Mouse (Mus musculus): ENCODE measurements around the gene Anapc4.

The Anapc4 gene

DNA sequence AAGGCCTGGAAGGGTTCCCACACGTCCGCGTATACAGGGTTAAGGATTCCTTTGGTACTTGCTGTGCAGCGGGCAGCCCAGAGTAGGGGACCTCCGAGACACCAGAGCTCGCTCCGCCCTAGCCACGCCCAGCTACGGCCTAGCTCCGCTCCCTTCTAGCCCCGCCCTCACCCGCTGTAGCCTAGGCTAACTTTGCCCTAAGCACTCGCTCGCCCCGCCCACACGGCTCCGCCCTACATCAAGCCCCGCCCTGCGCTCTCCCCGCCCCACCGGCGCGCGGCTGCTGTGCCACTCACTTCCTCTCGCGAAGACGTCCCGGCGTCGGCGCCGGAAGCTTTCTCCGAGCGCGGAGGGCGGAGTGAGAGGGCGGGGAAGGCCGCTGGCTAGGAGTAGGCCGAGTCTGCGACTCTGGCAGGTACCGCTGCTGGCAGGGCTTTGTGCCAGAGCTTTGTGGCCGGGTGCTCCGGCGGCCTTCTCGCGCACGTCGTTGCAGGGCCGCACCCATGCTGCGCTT, at the start of gene Anapc4:
Anapc4 (plus strand) TSS at position 252 of the 514 bp plus-strand sequence.
- DNase-seq (ENCODE audit: low spot score in 2 of 2): peak; percentile 99 to 100

GRCm38 (mm10) chr5:52786556-52787322, 47.1 kb upstream of the Anapc4 start:
- no peak for DNase-seq (ENCODE audit: low spot score in 2 of 2)

GRCm38 (mm10) chr5:52793230-52793629, 40.6 kb upstream of the Anapc4 start:
- DNase-seq (ENCODE audit: low spot score in 2 of 2): no peak

DNA sequence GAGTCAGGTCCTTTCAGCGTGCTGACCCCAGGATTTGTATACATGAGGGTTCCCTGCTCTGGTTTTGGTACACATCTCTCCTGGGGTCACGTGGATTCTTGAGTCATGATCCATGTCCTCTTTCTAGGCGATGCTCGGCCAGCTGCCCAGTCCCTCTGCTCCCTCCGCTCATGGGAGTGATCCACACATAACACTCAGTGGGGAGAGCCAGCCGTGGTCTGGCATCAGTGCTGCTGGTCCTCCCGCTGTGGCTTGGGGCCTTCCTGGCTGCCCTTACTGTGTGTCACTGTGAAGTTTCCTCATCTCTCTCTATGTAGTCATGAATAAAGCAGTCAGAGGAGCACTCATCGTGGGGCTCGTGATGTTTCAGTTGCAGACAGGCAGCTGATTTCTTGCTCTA, 39.7 kb upstream of the Anapc4 start:
- DNase-seq (ENCODE audit: low spot score in 2 of 2): no peak

DNA sequence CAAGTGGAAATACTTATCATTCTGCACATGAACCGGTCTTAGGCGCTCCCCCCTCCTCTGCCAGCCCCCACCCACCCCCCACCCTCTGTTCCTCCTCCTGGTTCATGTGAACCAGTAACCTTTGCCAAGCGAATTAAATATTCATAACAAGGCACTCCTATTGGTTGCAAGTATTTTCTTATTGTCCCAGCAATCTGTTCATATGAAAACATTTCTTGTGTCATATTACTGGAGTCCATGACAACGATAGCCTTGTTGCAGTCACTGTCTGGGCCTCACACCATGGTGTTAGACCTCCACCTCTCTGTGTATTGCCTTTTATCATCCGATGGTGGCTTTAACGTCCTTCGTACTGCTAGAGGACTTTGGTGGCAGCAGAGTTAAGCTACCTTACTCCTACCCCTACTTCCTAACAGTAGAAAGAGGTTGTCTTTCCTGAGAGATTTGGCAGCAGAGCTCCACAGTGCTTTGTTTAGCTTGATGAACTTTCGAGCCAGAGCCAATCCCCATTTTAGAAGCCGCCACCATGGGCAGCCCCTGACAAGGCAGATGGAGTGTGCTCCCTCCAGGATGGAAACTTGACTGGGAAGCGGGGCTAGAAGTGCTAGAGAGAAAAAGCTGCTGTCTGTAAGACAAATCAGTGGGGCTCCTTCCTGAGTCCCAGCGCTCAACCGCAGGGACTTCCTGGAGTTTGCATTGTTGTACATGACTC, 34.4 kb upstream of the Anapc4 start:
- DNase-seq (ENCODE audit: low spot score in 2 of 2): no peak

GRCm38 (mm10) chr5:52805801-52806200, 28.0 kb upstream of the Anapc4 start:
- DNase-seq (ENCODE audit: low spot score in 2 of 2): no peak

- DNase-seq (ENCODE audit: low spot score in 2 of 2): no peak
Observed at GRCm38 (mm10) chr5:52806349-52806748, 27.5 kb upstream of the Anapc4 start.

- DNase-seq (ENCODE audit: low spot score in 2 of 2): no peak
Observed at GRCm38 (mm10) chr5:52807030-52807429, 26.8 kb upstream of the Anapc4 start.

GRCm38 (mm10) chr5:52810446-52810845, 23.4 kb upstream of the Anapc4 start:
- no peak for DNase-seq (ENCODE audit: low spot score in 2 of 2)

- DNase-seq (ENCODE audit: low spot score in 2 of 2): no peak
Observed at GRCm38 (mm10) chr5:52811056-52811455, 22.8 kb upstream of the Anapc4 start.

DNA sequence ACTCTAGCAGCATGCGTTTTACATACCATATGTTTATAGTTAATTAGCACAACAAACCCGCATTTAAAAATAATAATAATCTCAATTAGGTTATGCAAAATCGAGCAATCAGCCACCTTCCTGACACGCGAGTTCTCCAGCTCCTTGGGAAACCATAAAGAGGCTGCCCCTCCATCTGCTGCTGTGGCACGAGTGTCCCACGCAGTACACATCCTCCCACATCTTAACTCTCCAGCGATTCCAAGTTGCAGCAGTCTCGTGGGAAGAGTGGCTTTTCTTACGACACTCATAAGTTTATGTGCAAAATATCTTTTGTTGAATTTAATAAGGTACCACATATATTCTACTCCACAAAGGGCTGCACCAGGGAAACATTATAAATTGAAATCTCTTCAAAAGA, 21.4 kb upstream of the Anapc4 start:
- no peak for DNase-seq (ENCODE audit: low spot score in 2 of 2)

- no peak for DNase-seq (ENCODE audit: low spot score in 2 of 2)
Observed at GRCm38 (mm10) chr5:52813312-52813711, 20.5 kb upstream of the Anapc4 start.

GRCm38 (mm10) chr5:52818676-52819075, 15.1 kb upstream of the Anapc4 start:
- no peak for DNase-seq (ENCODE audit: low spot score in 2 of 2)

- peak in 1 of 2 experiments; percentile 30 for DNase-seq (ENCODE audit: low spot score in 2 of 2)
Observed at GRCm38 (mm10) chr5:52821691-52822090, 12.1 kb upstream of the Anapc4 start.

DNA sequence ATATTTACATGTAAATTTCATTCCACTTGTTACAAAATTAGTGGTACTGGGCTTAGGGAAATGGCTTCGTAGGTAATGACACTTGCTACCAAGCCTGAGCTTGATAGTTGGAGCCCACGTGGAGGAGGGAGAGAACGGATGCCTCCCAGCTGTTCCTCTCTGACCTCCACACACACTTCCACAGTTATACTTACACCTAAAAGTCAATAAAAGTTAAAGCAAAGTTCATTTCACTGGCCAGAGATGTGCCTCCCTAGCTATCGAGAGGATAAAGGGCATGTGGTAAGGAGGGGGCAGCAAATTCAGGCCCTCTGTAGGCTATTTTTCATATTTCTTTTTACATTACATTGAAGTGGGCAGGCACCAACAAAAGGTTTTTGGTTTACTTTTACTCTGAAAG, 5.9 kb upstream of the Anapc4 start:
- DNase-seq (ENCODE audit: low spot score in 2 of 2): no peak

DNA sequence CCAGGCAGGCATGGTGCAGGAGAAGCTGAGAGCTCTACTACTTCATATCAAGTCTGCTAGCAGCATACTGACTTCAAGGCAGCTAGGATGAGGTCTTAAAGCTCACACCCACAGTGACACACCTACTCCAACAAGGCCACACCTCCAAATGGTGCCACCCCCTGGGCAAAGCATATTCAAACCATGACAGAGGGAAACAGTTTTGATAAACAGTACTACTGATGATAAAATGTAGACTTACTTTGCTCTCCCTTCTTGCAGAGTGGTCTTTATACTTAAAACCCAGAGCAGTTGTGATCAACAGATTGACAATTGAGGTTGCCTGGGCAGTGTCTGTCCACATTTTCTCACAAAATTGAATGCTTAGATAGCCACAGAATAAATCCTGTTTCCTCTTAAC, 807 bp upstream of the Anapc4 start:
- peak in 1 of 2 experiments; percentile 4 for DNase-seq (ENCODE audit: low spot score in 2 of 2)

DNA sequence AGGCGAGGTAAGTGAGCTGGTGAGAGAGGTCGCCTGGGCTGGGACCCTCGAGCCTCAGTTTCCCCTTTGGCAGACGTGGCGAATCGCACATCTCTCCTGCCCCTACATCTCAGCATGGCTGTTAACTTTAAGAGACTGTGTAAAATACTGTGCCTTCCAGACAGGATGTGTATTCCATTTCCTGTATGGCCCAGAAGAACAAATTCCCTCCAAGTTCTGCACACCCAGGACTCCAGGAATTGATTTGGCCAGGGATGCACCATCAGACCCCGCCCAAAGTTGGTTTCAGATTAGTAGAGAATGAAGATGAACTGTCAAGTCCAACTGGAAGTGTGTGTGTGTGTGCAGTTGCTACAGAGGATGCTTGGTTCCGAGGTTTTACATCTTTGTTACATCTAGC, 574 bp downstream of the Anapc4 start:
- no peak for DNase-seq (ENCODE audit: low spot score in 2 of 2)

GRCm38 (mm10) chr5:52844319-52844718, 10.5 kb downstream of the Anapc4 start:
- no peak for DNase-seq (ENCODE audit: low spot score in 2 of 2)

GRCm38 (mm10) chr5:52855727-52856126, 21.9 kb downstream of the Anapc4 start:
- no peak for DNase-seq (ENCODE audit: low spot score in 2 of 2)

DNA sequence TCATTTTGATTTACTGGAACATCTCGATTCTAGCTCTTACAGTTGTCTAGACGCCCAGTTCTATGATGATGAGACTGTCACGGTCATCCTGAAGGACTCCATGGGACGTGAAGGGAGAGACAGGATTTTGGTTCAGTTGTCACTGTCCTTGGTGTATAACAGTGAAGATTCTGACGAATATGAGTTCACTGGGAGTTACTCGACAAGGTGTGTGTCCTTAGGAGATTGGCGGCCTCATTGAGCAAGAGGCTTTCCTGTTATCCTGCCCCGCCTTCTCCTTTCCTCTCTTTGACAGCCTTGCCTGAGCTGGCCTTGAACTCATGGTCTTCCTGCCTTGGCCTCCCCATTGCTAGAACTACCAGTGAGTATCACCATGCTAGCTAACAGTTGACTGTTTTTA, 30.6 kb downstream of the Anapc4 start:
- DNase-seq (ENCODE audit: low spot score in 2 of 2): no peak

DNA sequence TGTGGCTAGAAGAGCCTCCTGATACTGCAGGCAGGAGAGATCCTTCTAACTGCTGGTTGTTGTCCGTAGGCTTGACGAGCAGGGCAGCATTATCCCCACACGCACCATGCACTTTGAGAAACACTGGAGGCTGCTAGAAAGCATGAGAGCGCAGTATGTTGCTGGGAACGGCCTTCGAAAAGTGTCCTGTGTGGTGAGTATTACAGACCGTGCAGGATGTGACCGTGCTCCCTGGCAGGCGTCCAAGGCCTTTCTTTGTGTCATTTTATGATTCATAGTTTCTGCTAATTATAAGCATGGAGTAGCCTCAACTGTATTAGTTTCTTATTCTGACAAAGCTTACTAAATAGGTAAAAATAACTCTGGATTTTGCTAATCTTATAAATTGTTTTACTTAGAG, 32.0 kb downstream of the Anapc4 start:
- DNase-seq (ENCODE audit: low spot score in 2 of 2): peak; percentile 27 to 62

- DNase-seq (ENCODE audit: low spot score in 2 of 2): no peak
Observed at GRCm38 (mm10) chr5:52866361-52867155, 32.7 kb downstream of the Anapc4 start.

Data from heart, adult 9 months (tissue).